Mouse (Mus musculus) colon, adult 2 months (tissue): Measurements from ENCODE around the gene Dhx33. TPM values are rescaled to one million over a fixed set of nuclear protein-coding genes. Genes with fewer than 3 reads are reported as not detected.

ENCODE experiments used
- polyA plus RNA-seq: library from polyadenylated mRNA; depleted of rRNA; stranded (reverse); fragments of >200 nt; gene quantifications from 2 replicates; pipeline ENCODE4 v1.2.3, GENCODE M21; 2012; rRNA removed

Gene Dhx33
- polyA plus RNA-seq: 12.8 and 13.4 TPM in 2 replicates

GRCm38 (mm10) chr11:71004316-71004773 lies at the start of gene Dhx33:
Gene Dhx33 (minus strand): TSS chr11:71004437.

GRCm38 (mm10) chr11:71033163-71033761 lies 29.0 kb upstream of the Dhx33 start, which contains the start of gene 6330403K07Rik:
Gene 6330403K07Rik (minus strand): TSS chr11:71033513.

GRCm38 (mm10) chr11:71019201-71020068 lies 15.2 kb upstream of the Dhx33 start, which contains the start of the genes Mis12 and Derl2:
Gene Mis12 (plus strand): TSS chr11:71019611.
Gene Derl2 (minus strand): TSS chr11:71019841.

GRCm38 (mm10) chr11:70982557-70983228 lies 21.5 kb downstream of the Dhx33 start, which contains the start of gene C1qbp:
Gene C1qbp (minus strand): TSS chr11:70983026.

GRCm38 (mm10) chr11:70969821-70970559 lies 34.2 kb downstream of the Dhx33 start, which contains the start of the genes Nup88 and Rpain:
Gene Nup88 (minus strand): TSS chr11:70969973.
Gene Rpain (plus strand): TSS chr11:70970213.

Other genes with a start within 250 kb of the Dhx33 start
- gene Zfp3, start 240.2 kb downstream of the Dhx33 start, polyA plus RNA-seq: 1.1 and 1.3 TPM in 2 replicates
- gene Scimp, start 191.9 kb downstream of the Dhx33 start, polyA plus RNA-seq: 0.63 and 0.94 TPM in 2 replicates
- gene Rabep1, start 159.7 kb downstream of the Dhx33 start, polyA plus RNA-seq: 1.8 and 2.0 TPM in 2 replicates
- 16.0 and 18.7 TPM in 2 replicates for gene Nup88, start 34.5 kb downstream of the Dhx33 start, polyA plus RNA-seq
- 15.6 and 18.3 TPM in 2 replicates for gene Rpain, start 34.2 kb downstream of the Dhx33 start, polyA plus RNA-seq
- 169 and 185 TPM in 2 replicates for gene C1qbp, start 21.4 kb downstream of the Dhx33 start, polyA plus RNA-seq
- gene Mis12, start 15.2 kb upstream of the Dhx33 start, polyA plus RNA-seq: 1.8 and 2.1 TPM in 2 replicates
- 5.6 and 7.2 TPM in 2 replicates for gene Derl2, start 15.4 kb upstream of the Dhx33 start, polyA plus RNA-seq
- 1.8 and 4.1 TPM in 2 replicates for gene 6330403K07Rik, start 29.1 kb upstream of the Dhx33 start, polyA plus RNA-seq
- gene Nlrp1a, start 140.3 kb upstream of the Dhx33 start, polyA plus RNA-seq: not detected in 2 replicates
- gene Nlrp1b, start 226.3 kb upstream of the Dhx33 start, polyA plus RNA-seq: 1.4 TPM in 1 of 2 replicates, not detected in the other